Mouse (Mus musculus) adipose tissue, adult 10 weeks (tissue): ENCODE results near the gene Rhox3e. TPM values are rescaled to one million over a fixed set of nuclear protein-coding genes. Genes with fewer than 3 reads are reported as not detected.

ENCODE experiments used
- polyA plus RNA-seq: library from polyadenylated mRNA; stranded (reverse); fragments of 350-450 nt; fragmentation: Illumina TruSeq; extraction: RNeasy Lipid Tissue Mini Kit (QIAGEN cat#74804); gene quantifications from one replicate; pipeline ENCODE4 v1.2.3, GENCODE M21; 2014; ENCODE audit warnings: low read depth, low replicate concordance

Rhox3e gene
- polyA plus RNA-seq: not detected

DNA sequence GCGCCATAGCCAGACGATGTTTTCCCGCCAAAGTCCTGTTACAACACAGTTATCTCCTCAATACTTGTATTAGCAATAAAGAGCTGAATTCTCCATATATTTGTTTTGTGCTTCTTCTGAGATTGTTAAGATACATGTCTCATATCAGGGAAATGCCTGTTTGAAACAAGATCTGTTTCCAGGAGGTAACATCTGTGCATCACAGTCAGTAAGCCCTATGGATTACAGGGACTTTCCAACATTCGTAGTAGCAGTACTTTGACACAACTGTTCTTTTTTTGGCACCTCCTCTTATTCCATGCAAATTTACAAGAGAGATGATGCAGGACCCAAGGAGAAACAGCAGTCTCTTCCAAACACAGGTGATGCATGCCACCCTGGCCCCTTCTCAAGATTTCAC, at the start of gene Rhox3e:
TSS of gene Rhox3e (plus strand) at position 301 of the 400 bp plus-strand sequence.

DNA sequence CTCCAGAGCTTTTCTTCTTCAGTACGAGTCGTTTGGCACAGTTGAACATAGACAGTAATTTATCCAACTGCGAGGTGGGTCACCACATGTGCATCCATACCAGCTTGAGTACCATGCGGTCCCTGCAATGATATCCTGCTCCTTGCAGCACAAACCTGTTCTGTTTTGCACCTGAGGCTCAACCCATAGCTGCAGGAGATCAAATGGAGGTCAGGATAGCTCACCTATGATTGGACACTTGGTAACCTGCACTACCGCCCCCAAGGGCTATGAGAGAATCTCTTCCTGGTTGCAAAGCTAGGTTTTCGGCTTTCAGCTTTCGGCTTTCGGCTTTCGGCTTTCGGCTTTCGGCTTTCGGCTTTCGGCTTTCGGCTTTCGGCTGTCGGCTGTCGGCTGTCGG, 27.8 kb upstream of the Rhox3e start, which contains the start of gene Rhox4d:
TSS of gene Rhox4d (plus strand) at position 301 of the 400 bp plus-strand sequence.

DNA sequence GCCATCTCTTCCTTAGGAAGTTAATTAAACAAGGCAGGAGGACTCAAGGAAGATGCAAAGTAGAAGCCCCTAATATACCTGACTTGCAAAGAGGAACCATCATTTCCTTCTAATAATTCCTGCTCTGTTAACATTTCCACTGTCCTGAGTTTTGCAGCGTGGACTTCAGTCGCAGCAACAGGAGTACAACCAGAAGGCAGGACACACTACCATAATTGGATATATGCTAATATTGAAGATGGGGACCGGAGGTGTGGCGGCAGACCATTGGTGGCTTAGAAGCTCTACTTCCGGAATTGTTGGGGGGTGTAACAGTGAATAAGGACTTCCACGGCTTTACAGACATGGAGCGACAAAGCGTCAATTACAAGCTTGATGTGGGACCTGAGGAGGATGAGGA, 11.7 kb upstream of the Rhox3e start, which contains the start of gene Rhox2e:
TSS of gene Rhox2e (plus strand) at position 301 of the 400 bp plus-strand sequence.

DNA sequence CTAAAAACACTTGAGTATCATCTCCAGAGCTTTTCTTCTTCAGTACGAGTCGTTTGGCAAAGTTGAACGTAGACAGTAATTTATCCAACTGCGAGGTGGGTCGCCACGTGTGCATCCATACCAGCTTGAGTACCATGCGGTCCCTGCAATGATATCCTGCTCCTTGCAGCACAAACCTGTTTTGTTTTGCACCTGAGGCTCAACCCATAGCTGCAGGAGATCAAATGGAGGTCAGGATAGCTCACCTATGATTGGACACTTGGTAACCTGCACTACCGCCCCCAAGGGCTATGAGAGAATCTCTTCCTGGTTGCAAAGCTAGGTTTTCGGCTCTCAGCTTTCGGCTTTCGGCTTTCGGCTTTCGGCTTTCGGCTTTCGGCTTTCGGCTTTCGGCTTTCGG, 15.3 kb downstream of the Rhox3e start, which contains the start of gene Rhox4e:
TSS of gene Rhox4e (plus strand) at position 301 of the 400 bp plus-strand sequence.

DNA sequence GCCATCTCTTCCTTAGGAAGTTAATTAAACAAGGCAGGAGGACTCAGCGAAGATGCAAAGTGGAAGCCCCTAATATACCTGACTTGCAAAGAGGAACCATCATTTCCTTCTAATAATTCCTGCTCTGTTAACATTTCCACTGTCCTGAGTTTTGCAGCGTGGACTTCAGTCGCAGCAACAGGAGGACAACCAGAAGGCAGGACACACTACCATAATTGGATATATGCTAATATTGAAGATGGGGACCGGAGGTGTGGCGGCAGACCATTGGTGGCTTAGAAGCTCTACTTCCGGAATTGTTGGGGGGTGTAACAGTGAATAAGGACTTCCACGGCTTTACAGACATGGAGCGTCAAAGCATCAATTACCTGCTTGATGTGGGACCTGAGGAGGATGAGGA, 29.3 kb downstream of the Rhox3e start, which contains the start of gene Rhox2f:
TSS of gene Rhox2f (plus strand) at position 301 of the 400 bp plus-strand sequence.

DNA sequence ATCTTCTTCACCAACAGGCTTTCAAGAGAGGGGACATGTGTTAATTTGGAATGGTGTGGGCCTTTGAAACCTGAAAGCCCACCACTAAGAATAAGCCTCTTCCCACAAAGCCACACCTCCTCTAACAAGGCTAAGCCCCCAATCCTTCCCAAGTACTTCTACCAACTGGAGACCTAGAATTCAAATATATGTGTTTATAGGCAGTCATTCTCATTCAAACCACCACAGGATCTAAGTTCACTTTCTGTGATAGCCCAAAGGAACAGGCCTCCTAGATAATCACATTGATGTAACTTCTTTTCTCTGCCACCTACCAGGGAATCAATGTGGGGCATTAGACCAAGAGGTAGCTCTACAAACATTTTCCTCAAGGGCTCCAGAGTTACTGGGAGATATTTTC, 38.9 kb downstream of the Rhox3e start, which contains the start of gene Rhox3f:
TSS of gene Rhox3f (plus strand) at position 301 of the 400 bp plus-strand sequence.

Other genes with a start within 250 kb of the Rhox3e start
- gene Rhox3a2, start 162.0 kb upstream of the Rhox3e start, polyA plus RNA-seq: not detected
- gene Rhox4a2, start 151.2 kb upstream of the Rhox3e start, polyA plus RNA-seq: not detected
- gene Rhox2b, start 130.0 kb upstream of the Rhox3e start, polyA plus RNA-seq: not detected
- gene Rhox4b, start 109.5 kb upstream of the Rhox3e start, polyA plus RNA-seq: not detected
- not detected for gene Rhox2c, start 88.3 kb upstream of the Rhox3e start, polyA plus RNA-seq
- gene Rhox3c, start 83.4 kb upstream of the Rhox3e start, polyA plus RNA-seq: not detected
- not detected for gene Rhox4c, start 61.7 kb upstream of the Rhox3e start, polyA plus RNA-seq
- gene Rhox2d, start 48.6 kb upstream of the Rhox3e start, polyA plus RNA-seq: not detected
- gene Rhox4d, start 27.7 kb upstream of the Rhox3e start, polyA plus RNA-seq: not detected
- not detected for gene Rhox2e, start 11.6 kb upstream of the Rhox3e start, polyA plus RNA-seq
- gene Rhox4e, start 15.4 kb downstream of the Rhox3e start, polyA plus RNA-seq: not detected
- not detected for gene Rhox2f, start 29.4 kb downstream of the Rhox3e start, polyA plus RNA-seq
- not detected for gene Rhox3f, start 39.0 kb downstream of the Rhox3e start, polyA plus RNA-seq
- gene Rhox4f, start 65.7 kb downstream of the Rhox3e start, polyA plus RNA-seq: not detected
- gene Rhox3g, start 86.6 kb downstream of the Rhox3e start, polyA plus RNA-seq: not detected
- not detected for gene Rhox2g, start 101.5 kb downstream of the Rhox3e start, polyA plus RNA-seq
- not detected for gene Rhox4g, start 109.3 kb downstream of the Rhox3e start, polyA plus RNA-seq
- not detected for gene Rhox3h, start 126.7 kb downstream of the Rhox3e start, polyA plus RNA-seq
- not detected for gene Rhox2h, start 131.3 kb downstream of the Rhox3e start, polyA plus RNA-seq